Mouse (Mus musculus) MEL (cell line): ENCODE measurements at regions not wholly inside any gene's neighbourhood (a gene's known extent, or its start where the extent isn't known, plus 50 kb on each side); places are given as distances from the start of the nearest gene placed in this dataset.

Experiments used
- DNase-seq: peaks from one replicate; pipeline ENCODE4 v3.0.0; 2011; ENCODE audit warnings: low read depth, low spot score
- H3K27ac ChIP-seq: 2 replicates; pipeline ENCODE4 v1.5.1; 2012; ENCODE audit warnings: low read depth, mild to moderate bottlenecking, control low read depth, low read length, moderate library complexity; ENCODE audit not compliant: control insufficient read depth
- H3K27me3 ChIP-seq, 2 experiments: fragments of 150-350 bp in 1 of 2; sonication (generic) in 1 of 2; 2 replicates each; pipeline ENCODE4 v1.6.1; 2012; ENCODE audit warnings: low read length in 2 of 2, mild to moderate bottlenecking in 2 of 2, improper control_type of control experiment in 1 of 2, moderate library complexity in 1 of 2; ENCODE audit not compliant: insufficient read depth in 2 of 2, control insufficient read depth in 1 of 2
- H3K36me3 ChIP-seq, 2 experiments: 2 replicates each; pipeline ENCODE4 v1.6.1; 2012 to 2014; ENCODE audit warnings: low read length in 2 of 2, improper control_type of control experiment in 1 of 2, inconsistent platforms in 1 of 2, mild to moderate bottlenecking in 1 of 2; ENCODE audit not compliant: insufficient read depth in 2 of 2, control insufficient read depth in 1 of 2
- H3K4me1 ChIP-seq, 2 experiments: fragments of 150-350 bp in 1 of 2; sonication (generic) in 1 of 2; 2 replicates each; pipeline ENCODE4 v1.6.1; 2012; ENCODE audit warnings: low read length in 2 of 2, improper control_type of control experiment in 1 of 2, mild to moderate bottlenecking in 1 of 2; ENCODE audit not compliant: insufficient read depth in 2 of 2, control insufficient read depth in 1 of 2
- H3K4me3 ChIP-seq, 2 experiments: fragments of 150-350 bp in 1 of 2; sonication (generic) in 1 of 2; 2 replicates each; pipeline ENCODE4 v1.5.1; 2012; ENCODE audit warnings: low read depth in 2 of 2, low read length in 2 of 2, mild to moderate bottlenecking in 2 of 2, moderate library complexity in 2 of 2, control low read depth in 1 of 2, improper control_type of control experiment in 1 of 2; ENCODE audit not compliant: control insufficient read depth in 1 of 2, insufficient read depth in 1 of 2
- H3K79me2 ChIP-seq: 2 replicates; pipeline ENCODE4 v1.6.1; 2012; ENCODE audit warnings: mild to moderate bottlenecking, low read length, moderate library complexity; ENCODE audit not compliant: control insufficient read depth, poor library complexity, insufficient read depth
- H3K9ac ChIP-seq: 2 replicates; pipeline ENCODE4 v1.6.1; 2012; ENCODE audit warnings: low read depth, mild to moderate bottlenecking, control low read depth, low read length, moderate library complexity; ENCODE audit not compliant: control insufficient read depth, poor library complexity, severe bottlenecking
- H3K9me3 ChIP-seq: fragments of 150-350 bp; sonication (generic); replicated peaks from 2 replicates; pipeline ENCODE4 v1.6.1; 2012; ENCODE audit warnings: mild to moderate bottlenecking, low read length, improper control_type of control experiment, moderate library complexity; ENCODE audit not compliant: insufficient read depth
- CHD2 ChIP-seq: IDR thresholded peaks from 2 replicates; pipeline ENCODE4 v1.6.1; 2011; ENCODE audit warnings: low read length, improper control_type of control experiment
- CTCF ChIP-seq, 3 experiments: IDR thresholded peaks in 2 of 3; conservative IDR thresholded peaks in 1 of 3; 2 replicates each; pipeline ENCODE4 v1.5.1; 2011 to 2012; ENCODE audit warnings: low read length in 3 of 3, low read depth in 2 of 3, mild to moderate bottlenecking in 2 of 3, improper control_type of control experiment in 1 of 3, inconsistent platforms in 1 of 3, mixed read lengths in 1 of 3, moderate library complexity in 1 of 3; ENCODE audit not compliant: control insufficient read depth in 1 of 3, insufficient read depth in 1 of 3, poor library complexity in 1 of 3, severe bottlenecking in 1 of 3
- E2F4 ChIP-seq: IDR thresholded peaks from 2 replicates; pipeline ENCODE4 v1.6.1; 2011; ENCODE audit warnings: low read depth, low read length, improper control_type of control experiment, borderline replicate concordance
- ELF1 ChIP-seq: IDR thresholded peaks from 2 replicates; pipeline ENCODE4 v1.6.1; 2014; ENCODE audit warnings: low read depth, mild to moderate bottlenecking, inconsistent platforms, low read length, improper control_type of control experiment, moderate library complexity
- EP300 ChIP-seq, 2 experiments: IDR thresholded peaks; 2 replicates each; pipeline ENCODE4 v1.6.1; 2011; ENCODE audit warnings: improper control_type of control experiment in 2 of 2, low read length in 2 of 2, low read depth in 1 of 2, mild to moderate bottlenecking in 1 of 2
- MAX ChIP-seq: IDR thresholded peaks from 2 replicates; pipeline ENCODE4 v1.6.1; 2011; ENCODE audit warnings: low read length, improper control_type of control experiment
- MEF2A ChIP-seq: IDR thresholded peaks from 2 replicates; pipeline ENCODE4 v1.6.1; 2014; ENCODE audit warnings: low read depth, mild to moderate bottlenecking, inconsistent platforms, low read length, improper control_type of control experiment; ENCODE audit not compliant: poor library complexity, insufficient replicate concordance, severe bottlenecking; ENCODE audit errors: extremely low read depth
- MXI1 ChIP-seq: IDR thresholded peaks from 2 replicates; pipeline ENCODE4 v1.6.1; 2011; ENCODE audit warnings: mild to moderate bottlenecking, low read depth, low read length, improper control_type of control experiment
- POLR2AphosphoS2 ChIP-seq: IDR thresholded peaks from 2 replicates; pipeline ENCODE4 v1.6.1; 2011; ENCODE audit warnings: low read length, improper control_type of control experiment
- POLR2AphosphoS5 ChIP-seq: IDR thresholded peaks from 2 replicates; pipeline ENCODE4 v1.6.1; 2012; ENCODE audit warnings: low read depth, borderline replicate concordance, mild to moderate bottlenecking, inconsistent platforms, low read length, moderate library complexity, mixed read lengths
- TAL1 ChIP-seq: IDR thresholded peaks from 2 replicates; pipeline ENCODE4 v1.6.1; 2012; ENCODE audit warnings: mild to moderate bottlenecking, inconsistent platforms, low read length, moderate library complexity, mixed read lengths
- UBTF ChIP-seq: IDR thresholded peaks from 2 replicates; pipeline ENCODE4 v1.6.1; 2012; ENCODE audit warnings: low read depth, mild to moderate bottlenecking, inconsistent platforms, low read length, improper control_type of control experiment, moderate library complexity, borderline replicate concordance; ENCODE audit not compliant: insufficient read depth
- USF1 ChIP-seq: IDR thresholded peaks from 2 replicates; pipeline ENCODE4 v1.6.1; 2014; ENCODE audit warnings: low read depth, mild to moderate bottlenecking, inconsistent platforms, low read length, improper control_type of control experiment, moderate library complexity
- USF2 ChIP-seq, 2 experiments: IDR thresholded peaks; 2 replicates each; pipeline ENCODE4 v1.6.1; 2011 to 2012; ENCODE audit warnings: improper control_type of control experiment in 2 of 2, low read length in 2 of 2, borderline replicate concordance in 1 of 2, inconsistent platforms in 1 of 2, low read depth in 1 of 2, mild to moderate bottlenecking in 1 of 2; ENCODE audit not compliant: insufficient read depth in 1 of 2
- ZMIZ1 ChIP-seq: IDR thresholded peaks from 2 replicates; pipeline ENCODE4 v1.6.1; 2012; ENCODE audit warnings: low read depth, mild to moderate bottlenecking, inconsistent platforms, low read length, improper control_type of control experiment, moderate library complexity

- no peak overlapping the region for H3K27ac ChIP-seq
- no peaks in the 10 kb centered on the region for H3K27me3 ChIP-seq
- H3K4me1 ChIP-seq, result no peaks in the 10 kb centered on the region
- no peak for DNase-seq
- H3K36me3 ChIP-seq, result no peaks in the 10 kb centered on the region
- TF ChIP-seq EP300 (IDR thresholded peaks at IDR 0.05; ENCODE audit: low read depth in 1 of 2, low read length in 2 of 2) (no peak), CHD2 (no peak), MAX (no peak), CTCF (IDR thresholded peaks at IDR 0.05 in 2 of 3, conservative IDR thresholded peaks at IDR 0.05 in 1 of 3; ENCODE audit: control insufficient read depth in 1 of 3, insufficient read depth in 1 of 3, low read depth in 2 of 3, low read length in 3 of 3, poor library complexity in 1 of 3, severe bottlenecking in 1 of 3) (no peak), USF2 (IDR thresholded peaks at IDR 0.05; ENCODE audit: borderline replicate concordance in 1 of 2, insufficient read depth in 1 of 2, low read depth in 1 of 2, low read length in 2 of 2) (no peak), E2F4 (no peak), USF1 (no peak), TAL1 (no peak), MXI1 (no peak), POLR2AphosphoS2 (no peak), POLR2AphosphoS5 (no peak), MEF2A (no peak), ELF1 (no peak)
- H3K79me2 ChIP-seq, result no peaks in the 10 kb centered on the region
- H3K4me3 ChIP-seq, result no peak overlapping the region
- H3K9ac ChIP-seq, result no peak overlapping the region
- H3K9me3 ChIP-seq, result no peaks in the 10 kb centered on the region; the same call in 1 of the 2 replicates
These were observed 251.2 kb downstream of the Icos start for GRCm38 (mm10) chr1:61228942-61229341.

- H3K4me3 ChIP-seq, result no peak overlapping the region
- no peaks in the 10 kb centered on the region for H3K27me3 ChIP-seq
- TF ChIP-seq USF2 (IDR thresholded peaks at IDR 0.05; ENCODE audit: borderline replicate concordance in 1 of 2, insufficient read depth in 1 of 2, low read depth in 1 of 2, low read length in 2 of 2) (no peak), UBTF (no peak), ZMIZ1 (no peak)
- no peak overlapping the region for H3K9ac ChIP-seq
- H3K36me3 ChIP-seq, result no peaks in the 10 kb centered on the region
- no peaks in the 10 kb centered on the region for H3K79me2 ChIP-seq
- H3K4me1 ChIP-seq, result no peaks in the 10 kb centered on the region
- no peak for DNase-seq
- no peaks in the 10 kb centered on the region; the same call in 1 of the 2 replicates for H3K9me3 ChIP-seq
- H3K27ac ChIP-seq, result no peak overlapping the region
These were observed 255.3 kb downstream of the Icos start for GRCm38 (mm10) chr1:61233001-61233400.
